Mouse (Mus musculus): ENCODE data around the gene Pgs1.

The Pgs1 gene

GRCm38 (mm10) chr11:118050174-118050573 lies 64.1 kb downstream of the Pgs1 start:
- DNase-seq (ENCODE audit: low read depth) = no peak

DNA sequence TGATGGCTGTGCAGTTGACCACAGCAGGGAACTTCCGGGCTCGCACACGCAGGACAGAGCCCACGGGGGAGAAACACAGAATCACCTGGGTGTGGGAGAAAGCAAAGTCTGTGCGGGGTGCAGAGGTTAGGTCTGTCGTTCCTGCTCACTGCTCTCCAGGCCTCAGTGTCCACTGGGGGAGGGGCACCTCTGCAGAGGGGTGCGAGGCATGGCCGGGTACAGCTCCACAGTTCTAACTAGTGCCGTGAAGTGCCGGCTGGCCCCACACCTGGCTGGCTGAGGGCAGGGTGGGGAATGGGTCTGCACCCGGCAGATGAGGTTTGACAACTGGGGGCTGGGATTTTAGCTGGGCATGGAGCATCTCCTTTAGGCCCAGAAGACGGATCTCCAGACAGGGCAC lies 72.3 kb downstream of the Pgs1 start:
- DNase-seq (ENCODE audit: low read depth) = no peak

DNA sequence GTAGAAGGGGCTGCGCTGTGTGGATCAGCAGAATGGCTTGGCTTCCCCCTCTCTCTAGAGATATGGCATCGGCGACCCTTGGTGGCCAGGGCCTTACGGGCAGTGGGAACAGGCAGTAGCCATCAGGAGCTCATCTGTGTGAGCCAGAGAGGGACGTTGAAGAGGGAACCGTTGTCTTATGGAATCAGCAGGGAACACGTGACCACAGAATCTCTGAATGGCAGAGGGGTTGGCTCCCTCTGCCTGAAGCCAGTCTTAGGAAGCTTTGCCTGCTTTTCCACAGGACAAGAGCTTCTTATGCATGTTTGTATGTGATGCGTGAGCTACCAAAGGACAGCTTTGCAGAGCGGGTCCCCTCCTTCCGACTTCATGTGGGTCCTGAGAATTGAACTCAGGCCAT lies 72.8 kb downstream of the Pgs1 start:
- no peak for DNase-seq (ENCODE audit: low read depth)

- DNase-seq (ENCODE audit: low read depth) = no peak
Observed at GRCm38 (mm10) chr11:118060038-118060437, 73.9 kb downstream of the Pgs1 start.

DNA sequence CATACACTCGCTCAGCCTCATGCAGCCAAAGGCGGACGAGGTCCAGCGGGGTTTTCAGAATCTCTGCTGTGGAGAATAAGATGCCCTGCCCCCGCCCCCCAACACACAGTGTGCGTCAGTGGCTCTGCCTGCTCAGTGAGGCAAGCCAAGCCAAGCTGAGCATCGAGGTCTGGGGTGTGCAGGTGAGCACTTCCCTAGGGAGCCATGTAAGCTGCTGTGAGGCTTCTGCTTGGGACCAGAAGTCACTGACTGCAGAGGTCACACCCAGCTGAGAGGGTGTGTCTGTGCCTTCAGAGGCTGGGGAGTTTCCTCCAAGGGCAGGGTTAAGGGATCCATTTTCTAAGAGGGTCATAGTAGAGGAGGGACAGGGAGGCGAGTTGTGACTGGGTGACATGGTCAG lies 81.5 kb downstream of the Pgs1 start:
- no peak for DNase-seq (ENCODE audit: low read depth)

- no peak for DNase-seq (ENCODE audit: low read depth)
Observed at GRCm38 (mm10) chr11:118068812-118069332, 82.8 kb downstream of the Pgs1 start.

GRCm38 (mm10) chr11:118071227-118071912 lies 85.3 kb downstream of the Pgs1 start:
- no peak for DNase-seq (ENCODE audit: low read depth)

Data from c-Kit-positive CD71-positive TER-119-negative erythroid progenitor cells, embryonic 14.5 days (primary cell).